In the genomic region with DNA sequence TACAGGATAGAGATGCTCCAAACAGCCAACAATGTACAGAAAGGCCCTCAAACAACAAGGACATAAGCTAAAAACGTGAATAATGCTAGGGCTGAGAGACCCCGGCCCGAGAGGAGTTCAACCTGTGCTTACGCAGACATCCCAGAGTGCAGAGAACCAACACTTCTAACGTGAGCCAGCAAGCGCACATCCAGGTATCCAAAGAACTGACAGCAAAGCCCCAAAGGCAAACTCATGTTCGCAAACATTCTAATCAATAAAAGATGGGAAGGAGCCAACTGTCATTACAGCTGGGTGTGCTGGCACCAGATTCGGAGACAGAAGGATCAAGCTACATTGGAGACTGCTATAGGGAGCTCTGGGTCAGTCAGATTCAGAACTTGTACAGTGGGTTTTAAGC, we compare ENCODE assay signal across 16 mouse cellular contexts.
"Had no signal": no experiment of that assay in that cellular context is flagged by ENCODE, and none has a peak within 500 bp of the region (broad histone marks: within the 10 kb centered on the region; RNA-seq: fewer than 3 reads in every experiment).

No protein-coding gene starts in this region.

- H3K4me3 ChIP-seq: lung, embryonic 15.5 days; megakaryocyte, embryonic 14.5 days; midbrain, embryonic 12.5 days; midbrain, embryonic 15.5 days; neural tube, embryonic 12.5 days; stomach, embryonic 15.5 days had no signal

- H3K36me3 ChIP-seq: midbrain, embryonic 15.5 days had no signal

- H3K27me3 ChIP-seq: lung, embryonic 15.5 days; megakaryocyte, embryonic 14.5 days; midbrain, embryonic 12.5 days; midbrain, embryonic 15.5 days; neural tube, embryonic 12.5 days; stomach, embryonic 15.5 days had no signal

- H3K4me2 ChIP-seq: lung, embryonic 15.5 days; midbrain, embryonic 12.5 days; midbrain, embryonic 15.5 days; neural tube, embryonic 12.5 days; stomach, embryonic 15.5 days had no signal

- H3K9ac ChIP-seq: lung, embryonic 15.5 days; midbrain, embryonic 12.5 days; midbrain, embryonic 15.5 days; neural tube, embryonic 12.5 days; stomach, embryonic 15.5 days had no signal

- H3K27ac ChIP-seq: lung, embryonic 15.5 days; macrophage; midbrain, embryonic 12.5 days; midbrain, embryonic 15.5 days; neural tube, embryonic 12.5 days; stomach, embryonic 15.5 days; stomach, postnatal 0 days had no signal

- DNase-seq: lung, adult 2 months; lung, postnatal 14 days; lung, postnatal 36 days; right cerebral cortex, postnatal 14 days; thymus, adult 2 months; thymus, postnatal 25 days; thymus, postnatal 4 days had no signal

- ATAC-seq: lung, postnatal 0 days; midbrain, embryonic 15.5 days had no signal

- H3K9me3 ChIP-seq: lung, embryonic 15.5 days; megakaryocyte, embryonic 14.5 days; midbrain, embryonic 12.5 days; midbrain, embryonic 15.5 days; neural tube, embryonic 12.5 days; stomach, embryonic 15.5 days had no signal

- H3K4me1 ChIP-seq: lung, embryonic 15.5 days; megakaryocyte, embryonic 14.5 days; midbrain, embryonic 12.5 days; midbrain, embryonic 15.5 days; neural tube, embryonic 12.5 days; stomach, embryonic 15.5 days had no signal
